Mouse (Mus musculus) neural tube, embryonic 14.5 days (tissue): ENCODE measurements around the gene Grik4. TPM values are rescaled to one million over a fixed set of nuclear protein-coding genes. Genes with fewer than 3 reads are reported as not detected.

Source experiments
- ATAC-seq: fragments of 200-750 bp; cut with Nextera tagmentation; 2 replicates; pipeline ENCODE4 v1.8.0; 2017; ENCODE audit warnings: low read depth, mild to moderate bottlenecking, moderate TSS enrichment, moderate library complexity
- H3K27ac ChIP-seq: fragments of 300-500 bp; sonication (generic); 2 replicates; pipeline ENCODE4 v1.5.1; 2014; ENCODE audit warnings: low read depth, mild to moderate bottlenecking, control low read depth, low read length, moderate library complexity, mixed read lengths
- H3K27me3 ChIP-seq: fragments of 300-500 bp; sonication (generic); 2 replicates; pipeline ENCODE4 v1.6.1; 2014; ENCODE audit warnings: low read length; ENCODE audit not compliant: control insufficient read depth, insufficient read depth
- H3K36me3 ChIP-seq: fragments of 300-500 bp; sonication (generic); 2 replicates; pipeline ENCODE4 v1.6.1; 2014; ENCODE audit warnings: low read length, mixed read lengths; ENCODE audit not compliant: control insufficient read depth, insufficient read depth
- H3K4me1 ChIP-seq: fragments of 300-500 bp; sonication (generic); 2 replicates; pipeline ENCODE4 v1.6.1; 2014; ENCODE audit warnings: low read length; ENCODE audit not compliant: control insufficient read depth, insufficient read depth
- H3K4me2 ChIP-seq: fragments of 300-500 bp; sonication (generic); 2 replicates; pipeline ENCODE4 v1.6.1; 2014; ENCODE audit warnings: mild to moderate bottlenecking, low read depth, low read length, control low read depth
- H3K4me3 ChIP-seq: fragments of 300-500 bp; sonication (generic); 2 replicates; pipeline ENCODE4 v1.5.1; 2014; ENCODE audit warnings: low read depth, low read length, control low read depth, mixed read lengths
- H3K9ac ChIP-seq: fragments of 300-500 bp; sonication (generic); replicated peaks from 2 replicates; pipeline ENCODE4 v1.6.1; 2014; ENCODE audit warnings: low read depth, mild to moderate bottlenecking, control low read depth, low read length, mixed read lengths
- H3K9me3 ChIP-seq: fragments of 300-500 bp; sonication (generic); 2 replicates; pipeline ENCODE4 v1.6.1; 2016; ENCODE audit warnings: low read length; ENCODE audit not compliant: control insufficient read depth
- WGBS: fragments of 180-500 bp; shearing (Covaris S2); extraction: QIAGEN DNeasy Blood & Tissue Kit; methylation state at CpG from one replicate; pipeline ENCODE4 v1.1.7; 2014; 5-methylcytosine and 5-hydroxymethylcytosine counted together
- polyA plus RNA-seq: library from polyadenylated mRNA; unstranded; fragments of >200 nt; fragmentation: Nextera tagmentation; extraction: Ambion mirVana; gene quantifications from 2 replicates; pipeline ENCODE4 v1.2.1, GENCODE M21; 2014

Grik4 gene
- polyA plus RNA-seq, 1 experiment from 2014 or later = 5.6 TPM

DNA sequence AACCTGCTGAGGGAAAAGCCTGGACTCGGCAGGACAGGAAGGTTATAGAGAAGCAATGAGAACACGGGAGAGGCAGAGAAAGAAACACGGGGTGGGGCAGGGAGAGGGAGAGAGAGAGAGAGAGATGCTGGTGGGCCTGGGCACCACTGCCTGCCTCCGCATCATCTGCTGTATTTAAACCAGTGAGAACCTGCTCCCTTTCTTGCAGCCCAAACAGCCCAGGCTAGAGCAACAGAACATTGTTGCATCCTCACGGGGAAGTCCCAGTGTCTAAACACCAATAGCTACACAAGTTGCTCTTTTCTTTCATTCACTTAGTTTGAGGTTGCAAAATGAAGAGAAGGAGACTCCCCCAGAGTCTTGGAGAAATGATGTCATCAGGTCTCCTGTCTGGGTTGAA is 258.2 kb downstream of the Grik4 start:
- no peak overlapping the region for H3K27ac ChIP-seq
- no peaks in the 10 kb centered on the region for H3K9me3 ChIP-seq
- H3K27me3 ChIP-seq = no peaks in the 10 kb centered on the region
- WGBS = 86% methylated on average over 5 of the region's 5 CpGs
- no peak overlapping the region for H3K4me2 ChIP-seq
- H3K4me3 ChIP-seq = no peak overlapping the region
- H3K36me3 ChIP-seq = no peaks in the 10 kb centered on the region
- ATAC-seq = no peak
- no peak overlapping the region for H3K9ac ChIP-seq
- H3K4me1 ChIP-seq = no peaks in the 10 kb centered on the region

GRCm38 (mm10) chr9:42674017-42674412 is 270.3 kb downstream of the Grik4 start:
- H3K27me3 ChIP-seq = no peaks in the 10 kb centered on the region
- no peak overlapping the region for H3K4me3 ChIP-seq
- no peak overlapping the region for H3K4me2 ChIP-seq
- peaks cover 6% of the 10 kb centered on the region; the same call in 1 of the 2 replicates for H3K4me1 ChIP-seq
- no peaks in the 10 kb centered on the region for H3K36me3 ChIP-seq
- no peak for ATAC-seq
- 25% methylated on average over 5 of the region's 5 CpGs for WGBS
- H3K9me3 ChIP-seq = no peaks in the 10 kb centered on the region
- H3K9ac ChIP-seq = no peak overlapping the region
- 0 out of 2 replicates have a peak overlapping the region, but pooled peaks have one; percentile 4 for H3K27ac ChIP-seq

GRCm38 (mm10) chr9:42673385-42674016 is 270.8 kb downstream of the Grik4 start:
- Histone ChIP-seq H3K36me3 (no peaks in the 10 kb centered on the region), H3K4me3 (no peak overlapping the region), H3K4me2 (no peak overlapping the region), H3K9ac (no peak overlapping the region), H3K27ac (no peak overlapping the region), H3K27me3 (no peaks in the 10 kb centered on the region), H3K9me3 (no peaks in the 10 kb centered on the region), H3K4me1 (peaks cover 6% of the 10 kb centered on the region; the same call in 1 of the 2 replicates)
- ATAC-seq = peak; percentile 76
- WGBS = 19% methylated on average over 12 of the region's 12 CpGs

GRCm38 (mm10) chr9:42672982-42673381 is 271.3 kb downstream of the Grik4 start:
- Histone ChIP-seq H3K36me3 (no peaks in the 10 kb centered on the region), H3K4me2 (no peak overlapping the region), H3K4me3 (no peak overlapping the region), H3K9ac (no peak overlapping the region), H3K9me3 (no peaks in the 10 kb centered on the region), H3K27ac (no peak overlapping the region), H3K4me1 (peaks cover 6% of the 10 kb centered on the region; the same call in 1 of the 2 replicates), H3K27me3 (no peaks in the 10 kb centered on the region)
- WGBS = 32% methylated on average over 8 of the region's 8 CpGs
- ATAC-seq = peak; percentile 70

DNA sequence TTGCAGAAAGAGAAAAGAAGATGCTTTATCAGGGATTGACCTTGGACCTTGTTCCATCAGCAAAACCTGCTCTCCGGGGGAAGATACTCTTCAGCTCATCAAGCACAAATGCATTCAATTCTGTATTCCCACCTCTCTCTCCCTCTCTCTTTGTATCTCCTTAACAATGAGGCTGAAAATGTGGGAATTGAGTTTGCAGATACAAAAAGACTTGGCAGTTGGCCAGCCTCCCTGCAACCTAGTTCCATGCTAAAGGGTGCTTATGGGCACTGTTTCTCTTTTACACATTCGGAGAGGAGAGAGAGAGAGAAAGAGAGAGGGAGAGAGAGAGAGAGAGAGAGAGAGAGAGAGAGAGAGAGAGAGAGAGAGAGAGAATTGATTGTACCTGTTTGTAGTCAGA is 273.7 kb downstream of the Grik4 start:
- ATAC-seq = no peak
- H3K27ac ChIP-seq = no peak overlapping the region
- H3K4me3 ChIP-seq = no peak overlapping the region
- peaks cover 6% of the 10 kb centered on the region; the same call in 1 of the 2 replicates for H3K4me1 ChIP-seq
- 45% methylated on average over 2 of the region's 2 CpGs for WGBS
- no peak overlapping the region for H3K9ac ChIP-seq
- H3K9me3 ChIP-seq = no peaks in the 10 kb centered on the region
- H3K27me3 ChIP-seq = no peaks in the 10 kb centered on the region
- H3K36me3 ChIP-seq = no peaks in the 10 kb centered on the region
- no peak overlapping the region for H3K4me2 ChIP-seq

- H3K36me3 ChIP-seq = no peaks in the 10 kb centered on the region
- peaks cover 6% of the 10 kb centered on the region; the same call in 1 of the 2 replicates for H3K4me1 ChIP-seq
- H3K27me3 ChIP-seq = no peaks in the 10 kb centered on the region
- no peak overlapping the region for H3K9ac ChIP-seq
- no peak for ATAC-seq
- no peaks in the 10 kb centered on the region for H3K9me3 ChIP-seq
- 48% methylated on average over 1 of the region's 1 CpGs for WGBS
- H3K4me2 ChIP-seq = no peak overlapping the region
- H3K4me3 ChIP-seq = no peak overlapping the region
- no peak overlapping the region for H3K27ac ChIP-seq
Measured at GRCm38 (mm10) chr9:42661481-42661880, 282.8 kb downstream of the Grik4 start.

GRCm38 (mm10) chr9:42652756-42653155 is 291.5 kb downstream of the Grik4 start:
- Histone ChIP-seq H3K4me3 (no peak overlapping the region), H3K27ac (no peak overlapping the region), H3K4me1 (peaks cover 6% of the 10 kb centered on the region; the same call in 1 of the 2 replicates), H3K9ac (no peak overlapping the region), H3K4me2 (no peak overlapping the region), H3K27me3 (no peaks in the 10 kb centered on the region), H3K9me3 (no peaks in the 10 kb centered on the region), H3K36me3 (no peaks in the 10 kb centered on the region)
- 88% methylated on average over 2 of the region's 2 CpGs for WGBS
- no peak for ATAC-seq

DNA sequence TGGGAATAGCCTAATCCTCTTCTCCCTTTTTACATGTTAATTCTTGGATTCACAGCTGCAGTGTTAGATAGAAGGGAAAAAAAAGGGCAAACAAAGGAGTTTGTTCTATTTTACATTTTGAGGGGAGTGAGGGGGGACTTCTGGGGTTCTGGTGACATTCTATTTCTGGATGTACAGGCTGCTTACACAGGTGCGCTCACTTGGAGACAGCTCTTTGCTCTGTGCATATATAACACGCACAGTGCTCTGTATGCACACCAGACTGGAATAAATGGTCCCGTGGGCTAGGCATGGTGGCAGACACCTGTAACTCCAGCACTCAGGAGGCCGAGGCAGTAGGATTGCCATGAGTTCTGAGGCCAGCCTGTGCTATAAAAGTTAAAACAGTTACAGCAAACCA is 292.0 kb downstream of the Grik4 start:
- Histone ChIP-seq H3K4me3 (no peak overlapping the region), H3K9ac (no peak overlapping the region), H3K4me1 (peaks cover 5% of the 10 kb centered on the region; the same call in 1 of the 2 replicates), H3K9me3 (no peaks in the 10 kb centered on the region), H3K27me3 (no peaks in the 10 kb centered on the region), H3K27ac (no peak overlapping the region), H3K36me3 (no peaks in the 10 kb centered on the region), H3K4me2 (no peak overlapping the region)
- 61% methylated on average over 4 of the region's 4 CpGs for WGBS
- no peak for ATAC-seq

DNA sequence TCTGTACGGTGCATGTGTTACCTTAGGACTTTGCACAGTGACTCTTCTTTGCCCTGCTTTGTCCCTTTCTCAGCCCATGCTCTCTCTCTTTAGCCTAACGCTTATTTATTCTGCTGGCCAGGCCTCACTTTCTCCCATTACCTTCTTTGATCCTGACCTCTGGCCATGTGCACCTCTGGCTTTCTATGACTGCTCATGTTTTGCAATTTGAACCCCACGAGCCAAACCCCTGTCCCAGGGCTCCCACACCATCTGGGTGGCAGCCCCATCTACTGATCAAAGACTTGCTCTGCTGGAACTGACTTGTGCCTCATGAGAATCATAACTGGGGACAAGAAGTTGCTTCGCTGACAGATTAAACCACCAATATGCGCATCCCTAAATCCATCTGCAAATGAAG is 294.4 kb downstream of the Grik4 start:
- no peaks in the 10 kb centered on the region for H3K9me3 ChIP-seq
- no peak overlapping the region for H3K4me3 ChIP-seq
- WGBS = 75% methylated on average over 5 of the region's 5 CpGs
- H3K27ac ChIP-seq = no peak overlapping the region
- H3K4me2 ChIP-seq = no peak overlapping the region
- H3K9ac ChIP-seq = no peak overlapping the region
- ATAC-seq = no peak
- H3K27me3 ChIP-seq = no peaks in the 10 kb centered on the region
- no peaks in the 10 kb centered on the region for H3K36me3 ChIP-seq
- no peaks in the 10 kb centered on the region for H3K4me1 ChIP-seq
